Comparison of ENCODE assay signal across 8 mouse cellular contexts in the genomic region with DNA sequence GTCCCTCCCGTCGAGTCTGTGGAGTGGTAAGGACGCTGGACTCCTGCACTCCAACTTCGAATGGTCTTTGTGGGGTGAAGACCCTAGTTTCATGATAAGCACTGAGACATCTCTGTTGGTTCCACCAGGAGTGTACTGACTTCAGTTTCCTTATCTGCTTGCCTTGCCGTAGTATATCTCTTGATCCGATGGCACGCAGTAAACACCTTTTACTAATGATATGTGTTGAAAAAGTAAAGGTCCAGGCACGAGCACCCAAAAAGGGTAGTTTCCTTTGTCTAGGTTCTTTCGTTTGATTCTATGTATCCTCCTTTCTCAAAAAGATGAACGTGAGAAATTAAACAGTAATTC. TPM values are rescaled to one million over a fixed set of nuclear protein-coding genes. Genes with fewer than 3 reads are reported as not detected.
A peak's percentile ranks its signal among the peaks of the same experiment; 100 is the strongest.
DNase-seq lines count a peak whose midpoint lies in the region; ATAC-seq and TF ChIP-seq lines count a peak whose summit lies in the region.

No protein-coding gene starts in this region.

- H3K27ac ChIP-seq in layer of hippocampus, adult 2 months, result peak overlapping the region; percentile 99
- H3K27ac ChIP-seq in embryonic facial prominence, embryonic 13.5 days, result no peak overlapping the region
- no peak overlapping the region for H3K27ac ChIP-seq in intestine, embryonic 16.5 days (ENCODE audit: low read length)
- peak overlapping the region; percentile 90; the same call in 1 of the 2 replicates for H3K27ac ChIP-seq in neural tube, embryonic 13.5 days (replicated peaks)

- no peak for TF ChIP-seq CTCF in layer of hippocampus, adult 2 months (conservative IDR thresholded peaks at IDR 0.05)

- no peaks in the 10 kb centered on the region for H3K36me3 ChIP-seq in embryonic facial prominence, embryonic 13.5 days
- H3K36me3 ChIP-seq in intestine, embryonic 16.5 days (ENCODE audit: control insufficient read depth, insufficient read depth, low read length), result no peaks in the 10 kb centered on the region
- H3K36me3 ChIP-seq in neural tube, embryonic 13.5 days, result peaks cover 3% of the 10 kb centered on the region; the same call in 1 of the 2 replicates

- H3K4me1 ChIP-seq in embryonic facial prominence, embryonic 13.5 days, result peaks cover 9% of the 10 kb centered on the region
- peaks cover 3% of the 10 kb centered on the region for H3K4me1 ChIP-seq in intestine, embryonic 16.5 days (ENCODE audit: control insufficient read depth, insufficient read depth, low read length)
- peaks cover 14% of the 10 kb centered on the region for H3K4me1 ChIP-seq in neural tube, embryonic 13.5 days (replicated peaks)

- DNase-seq in layer of hippocampus, adult 2 months (ENCODE audit: low spot score in 2 of 2), result no peak
- DNase-seq in layer of hippocampus, adult 11-12 months (ENCODE audit: low spot score), result no peak
- no peak for DNase-seq in frontal cortex, adult 2 months (ENCODE audit: extremely low spot score in 1 of 2, low spot score in 1 of 2)
- DNase-seq in gastrocnemius, adult 8-10 months (ENCODE audit: low spot score in 2 of 2), result no peak
- no peak for DNase-seq in left cerebral cortex, adult 8-10 months (ENCODE audit: low spot score in 2 of 2)

- H3K9me3 ChIP-seq in embryonic facial prominence, embryonic 13.5 days, result no peaks in the 10 kb centered on the region
- H3K9me3 ChIP-seq in intestine, embryonic 16.5 days (ENCODE audit: control insufficient read depth, low read length), result no peaks in the 10 kb centered on the region
- H3K9me3 ChIP-seq in neural tube, embryonic 13.5 days, result no peaks in the 10 kb centered on the region

- H3K4me3 ChIP-seq in layer of hippocampus, adult 2 months, result peak overlapping the region; percentile 75
- H3K4me3 ChIP-seq in embryonic facial prominence, embryonic 13.5 days, result peak overlapping the region; percentile 70
- H3K4me3 ChIP-seq in intestine, embryonic 16.5 days (ENCODE audit: low read length), result peak overlapping the region; percentile 75
- peak overlapping the region; percentile 91 for H3K4me3 ChIP-seq in neural tube, embryonic 13.5 days

- 14% methylated on average over 10 of the region's 10 CpGs for WGBS in embryonic facial prominence, embryonic 13.5 days
- 14% methylated on average over 10 of the region's 10 CpGs for WGBS in intestine, embryonic 16.5 days
- WGBS in neural tube, embryonic 13.5 days, result 16% methylated on average over 10 of the region's 10 CpGs

- ATAC-seq in embryonic facial prominence, embryonic 13.5 days (ENCODE audit: insufficient number of reproducible peaks, insufficient read depth, low FRiP score, low TSS enrichment, low read depth), result no peak
- ATAC-seq in intestine, embryonic 16.5 days, result 0 out of 2 replicates have a peak, but pooled peaks have one; percentile 17
- ATAC-seq in neural tube, embryonic 13.5 days (ENCODE audit: low read depth), result no peak

- H3K9ac ChIP-seq in embryonic facial prominence, embryonic 13.5 days, result peak overlapping the region; percentile 69
- peak overlapping the region; percentile 72 for H3K9ac ChIP-seq in intestine, embryonic 16.5 days (ENCODE audit: low read depth, low read length)
- H3K9ac ChIP-seq in neural tube, embryonic 13.5 days, result peak overlapping the region; percentile 93; the same call in 1 of the 2 replicates

- H3K27me3 ChIP-seq in embryonic facial prominence, embryonic 13.5 days, result peaks cover 53% of the 10 kb centered on the region
- peaks cover 5% of the 10 kb centered on the region; the same call in 1 of the 2 replicates for H3K27me3 ChIP-seq in intestine, embryonic 16.5 days (replicated peaks; ENCODE audit: control insufficient read depth, insufficient read depth, low read length)
- 0 out of 2 replicates have a peak, but pooled peaks cover 9% of the 10 kb centered on the region for H3K27me3 ChIP-seq in neural tube, embryonic 13.5 days

- H3K4me2 ChIP-seq in embryonic facial prominence, embryonic 13.5 days, result peak overlapping the region; percentile 97
- H3K4me2 ChIP-seq in intestine, embryonic 16.5 days (ENCODE audit: low read depth, low read length), result peak overlapping the region; percentile 98
- peak overlapping the region; percentile 74 for H3K4me2 ChIP-seq in neural tube, embryonic 13.5 days

RNA-seq across cellular contexts. Expression of gene Ppm1e, which starts 0.4 kb away (rescaled TPM):
- 100 to 1,000 TPM; 249 to 267 TPM for total RNA-seq in layer of hippocampus, adult 2 months (2021)
- 3.1 and 3.3 TPM in 2 replicates for polyA plus RNA-seq in embryonic facial prominence, embryonic 13.5 days (2015; fragmentation: Nextera tagmentation; extraction: Ambion mirVana)
- polyA plus RNA-seq in intestine, embryonic 16.5 days (2015; fragmentation: Nextera tagmentation; extraction: Ambion mirVana), result 1.4 and 1.5 TPM in 2 replicates
- 22.9 and 24.3 TPM in 2 replicates for polyA plus RNA-seq in neural tube, embryonic 13.5 days (2015; fragmentation: Nextera tagmentation; extraction: Ambion mirVana)
- 131 and 144 TPM in 2 replicates for polyA plus RNA-seq in frontal cortex, adult 2 months (2012; rRNA removed)
- total RNA-seq in gastrocnemius, adult 8-10 months (2022), result under 1 TPM; 0.10 to 0.41 (median 0.31) TPM
- 100 to 1,000 TPM; 114 to 128 (median 123) TPM for total RNA-seq in left cerebral cortex, adult 8-10 months (2022)

RNA-seq across cellular contexts. Expression of gene Rad51c, which starts 45.5 kb away (rescaled TPM):
- total RNA-seq in layer of hippocampus, adult 2 months (2021), result 1 to 10 TPM; 4.0 to 4.2 TPM
- polyA plus RNA-seq in embryonic facial prominence, embryonic 13.5 days (2015; fragmentation: Nextera tagmentation; extraction: Ambion mirVana), result 8.2 and 9.3 TPM in 2 replicates
- polyA plus RNA-seq in intestine, embryonic 16.5 days (2015; fragmentation: Nextera tagmentation; extraction: Ambion mirVana), result 4.7 and 5.3 TPM in 2 replicates
- polyA plus RNA-seq in neural tube, embryonic 13.5 days (2015; fragmentation: Nextera tagmentation; extraction: Ambion mirVana), result 6.2 and 7.0 TPM in 2 replicates
- 3.5 and 3.7 TPM in 2 replicates for polyA plus RNA-seq in frontal cortex, adult 2 months (2012; rRNA removed)
- under 1 TPM; 0.11 to 0.31 (median 0.24) TPM for total RNA-seq in gastrocnemius, adult 8-10 months (2022)
- 1 to 10 TPM; 2.6 to 4.7 (median 4.0) TPM for total RNA-seq in left cerebral cortex, adult 8-10 months (2022)

RNA-seq across cellular contexts. Expression of gene Tex14, which starts 45.6 kb away (rescaled TPM):
- under 1 TPM; 0.20 to 0.26 TPM for total RNA-seq in layer of hippocampus, adult 2 months (2021)
- 0.04 and 0.26 TPM in 2 replicates for polyA plus RNA-seq in embryonic facial prominence, embryonic 13.5 days (2015; fragmentation: Nextera tagmentation; extraction: Ambion mirVana)
- polyA plus RNA-seq in intestine, embryonic 16.5 days (2015; fragmentation: Nextera tagmentation; extraction: Ambion mirVana), result 0.53 and 0.70 TPM in 2 replicates
- polyA plus RNA-seq in neural tube, embryonic 13.5 days (2015; fragmentation: Nextera tagmentation; extraction: Ambion mirVana), result 0.32 and 1.4 TPM in 2 replicates
- 0.15 and 0.34 TPM in 2 replicates for polyA plus RNA-seq in frontal cortex, adult 2 months (2012; rRNA removed)
- total RNA-seq in gastrocnemius, adult 8-10 months (2022), result not detected
- total RNA-seq in left cerebral cortex, adult 8-10 months (2022), result 1 to 10 TPM in 1 of 4 experiments, under 1 TPM in 1, not detected in 2; 0.57 to 1.4 TPM

Comparison
In these comparisons a context has a peak if more than half of its experiments do, and no peak if none do; other contexts are left out.
1. H3K27ac ChIP-seq: peak in layer of hippocampus, adult 2 months (single experiment) and neural tube, embryonic 13.5 days (single experiment); none in embryonic facial prominence, embryonic 13.5 days (single experiment) and intestine, embryonic 16.5 days (single experiment).
2. Peak in every context shown above with its lines, with median percentiles within 50 percentile points of each other: H3K4me3 ChIP-seq, H3K4me2 ChIP-seq and H3K9ac ChIP-seq.